Mouse (Mus musculus) limb, embryonic 10.5 days (tissue): ENCODE results near the gene Trp53i11. TPM values are rescaled to one million over a fixed set of nuclear protein-coding genes. Genes with fewer than 3 reads are reported as not detected.

Experiments used
- DNase-seq: peaks from one replicate; pipeline ENCODE4 v3.0.0-alpha.2; 2017; ENCODE audit warnings: low spot score
- H3K27ac ChIP-seq: fragments of 300-500 bp; sonication (generic); 2 replicates; pipeline ENCODE4 v1.5.1; 2016; ENCODE audit warnings: mild to moderate bottlenecking
- H3K27me3 ChIP-seq: fragments of 300-500 bp; sonication (generic); 2 replicates; pipeline ENCODE4 v1.6.1; 2016; ENCODE audit warnings: low read depth, mild to moderate bottlenecking; ENCODE audit not compliant: poor library complexity, severe bottlenecking
- H3K36me3 ChIP-seq: fragments of 300-500 bp; sonication (generic); 2 replicates; pipeline ENCODE4 v1.6.1; 2016; ENCODE audit warnings: mild to moderate bottlenecking, moderate library complexity
- H3K4me1 ChIP-seq: fragments of 300-500 bp; sonication (generic); 2 replicates; pipeline ENCODE4 v1.6.1; 2016
- H3K4me3 ChIP-seq: fragments of 300-500 bp; sonication (generic); 2 replicates; pipeline ENCODE4 v1.5.1; 2016; ENCODE audit warnings: mild to moderate bottlenecking, moderate library complexity
- H3K9me3 ChIP-seq: fragments of 300-500 bp; sonication (generic); replicated peaks from 2 replicates; pipeline ENCODE4 v1.6.1; 2016; ENCODE audit warnings: mild to moderate bottlenecking
- WGBS: fragments of 180-500 bp; shearing (Covaris S2); methylation state at CpG from one replicate; pipeline ENCODE4 v1.1.7; 2016; 5-methylcytosine and 5-hydroxymethylcytosine counted together
- polyA plus RNA-seq: library from polyadenylated mRNA; unstranded; fragments of >200 nt; fragmentation: Nextera tagmentation; extraction: Ambion mirVana; gene quantifications from 2 replicates; pipeline ENCODE4 v1.2.1, GENCODE M21; 2016

Trp53i11 gene
- polyA plus RNA-seq, 1 experiment from 2014 or later = 25.2 TPM

DNA sequence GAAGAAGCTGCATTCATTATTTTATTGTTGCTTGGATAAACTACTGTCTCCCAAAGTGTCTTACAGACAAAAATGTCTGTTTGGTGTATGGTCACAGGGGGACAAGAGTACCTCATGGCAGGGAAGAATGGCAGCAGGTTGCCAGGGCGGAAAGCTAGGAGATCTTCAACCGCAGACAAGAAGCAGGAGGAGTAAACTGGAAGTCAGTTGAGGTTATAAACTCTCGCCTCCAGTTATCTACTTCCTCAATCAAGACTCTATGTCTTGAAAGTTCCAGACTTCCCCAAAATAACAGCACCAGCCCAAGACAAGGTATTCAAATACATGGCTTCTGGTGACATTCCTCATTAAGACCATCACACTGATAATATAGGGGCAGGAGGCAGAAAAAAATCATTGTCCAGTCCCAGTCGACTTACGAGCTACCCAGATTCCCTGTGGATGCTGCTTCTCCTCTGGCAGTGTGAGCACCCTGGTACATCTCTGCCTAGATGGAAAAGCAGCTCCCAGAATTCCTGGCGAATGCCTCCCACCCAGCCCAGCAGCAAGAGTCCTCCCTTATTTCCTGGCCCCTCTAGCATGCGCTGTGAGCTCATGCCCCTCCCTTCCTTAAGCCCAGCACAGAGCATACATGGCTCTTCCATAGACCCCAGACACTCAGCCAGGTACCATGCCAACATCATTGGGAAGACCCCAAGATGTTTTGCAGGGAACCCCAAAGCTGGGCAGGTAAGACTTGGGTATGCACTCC, 25.3 kb upstream of the Trp53i11 start:
- Histone ChIP-seq H3K9me3 (no peaks in the 10 kb centered on the region), H3K27ac (no peak overlapping the region), H3K4me1 (peaks cover 14% of the 10 kb centered on the region), H3K4me3 (no peak overlapping the region), H3K36me3 (no peaks in the 10 kb centered on the region), H3K27me3 (0 out of 2 replicates have a peak, but pooled peaks cover 3% of the 10 kb centered on the region)
- WGBS = 79% methylated on average over 7 of the region's 7 CpGs
- DNase-seq = no peak

DNA sequence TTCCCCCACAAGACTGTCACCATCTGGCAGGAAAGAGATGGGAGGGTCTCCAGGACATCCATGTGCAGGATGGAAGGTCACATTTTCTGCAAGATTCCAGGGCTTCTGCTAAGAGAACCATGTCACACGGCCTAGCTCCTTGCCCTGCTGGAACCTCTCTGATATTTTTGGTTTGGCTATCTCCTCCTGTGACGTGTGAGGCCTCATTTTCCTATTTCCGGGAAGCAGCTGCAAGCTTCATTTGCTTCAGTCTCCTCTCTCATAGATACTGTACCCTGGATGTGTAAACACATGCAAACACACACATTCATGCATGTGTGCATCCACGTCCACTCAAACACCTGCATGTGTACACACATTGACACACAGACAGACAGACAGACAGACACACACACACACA, 24.6 kb upstream of the Trp53i11 start:
- Histone ChIP-seq H3K27me3 (0 out of 2 replicates have a peak, but pooled peaks cover 3% of the 10 kb centered on the region), H3K36me3 (no peaks in the 10 kb centered on the region), H3K27ac (no peak overlapping the region), H3K9me3 (no peaks in the 10 kb centered on the region), H3K4me3 (no peak overlapping the region), H3K4me1 (peaks cover 14% of the 10 kb centered on the region)
- 78% methylated on average over 4 of the region's 4 CpGs for WGBS
- DNase-seq = no peak

DNA sequence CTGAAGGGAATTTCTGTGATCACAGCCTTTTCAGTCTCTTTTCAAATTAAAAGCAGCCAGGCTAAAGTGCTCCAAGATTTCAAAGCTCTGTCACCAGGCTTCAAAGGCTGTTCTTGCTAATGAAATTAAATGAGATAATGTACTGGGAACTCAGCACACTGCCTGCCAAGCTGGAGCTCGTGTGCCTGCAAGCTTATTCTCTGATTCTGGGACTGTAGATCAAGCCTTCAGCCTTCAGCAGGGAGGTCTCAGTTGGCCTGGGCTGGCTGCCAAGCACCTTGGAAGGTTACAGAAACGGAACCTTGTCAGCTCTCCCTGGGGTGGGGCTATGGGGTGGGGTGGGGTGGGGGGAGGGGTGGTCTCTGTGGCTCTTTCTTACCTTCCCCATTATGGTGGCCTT, 24.0 kb upstream of the Trp53i11 start:
- no peaks in the 10 kb centered on the region for H3K9me3 ChIP-seq
- H3K27ac ChIP-seq = no peak overlapping the region
- H3K27me3 ChIP-seq = 0 out of 2 replicates have a peak, but pooled peaks cover 3% of the 10 kb centered on the region
- peaks cover 14% of the 10 kb centered on the region for H3K4me1 ChIP-seq
- H3K36me3 ChIP-seq = no peaks in the 10 kb centered on the region
- WGBS = 27% methylated on average over 2 of the region's 2 CpGs
- DNase-seq = no peak
- H3K4me3 ChIP-seq = no peak overlapping the region

DNA sequence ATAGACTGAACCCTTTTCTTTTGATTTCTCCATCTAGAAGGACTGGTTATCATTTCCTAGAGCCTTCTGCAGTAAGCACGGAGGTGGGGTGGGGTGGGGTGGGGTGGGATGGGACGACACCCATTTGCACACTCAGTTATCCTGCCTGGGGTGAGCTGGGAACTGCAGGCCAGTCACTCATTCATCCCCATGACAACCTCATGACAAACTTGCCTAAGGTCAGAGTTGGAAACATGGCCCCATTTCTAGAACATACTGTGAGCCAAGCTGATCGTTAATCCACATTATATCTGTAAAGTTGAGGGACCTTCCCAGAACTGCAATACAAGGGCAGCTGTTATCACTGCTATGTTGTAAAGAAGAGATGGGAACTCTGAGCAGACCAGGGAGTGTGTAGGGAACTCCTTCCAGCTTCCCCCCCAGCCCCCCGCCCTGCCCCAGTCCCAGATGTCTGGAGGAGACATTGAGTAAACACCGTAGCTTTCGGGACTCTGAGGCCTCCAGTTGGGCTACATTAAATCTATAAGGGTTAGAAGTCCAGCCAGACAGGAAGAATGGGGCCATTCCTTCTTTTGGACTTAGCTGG, 23.5 kb upstream of the Trp53i11 start:
- Histone ChIP-seq H3K4me3 (no peak overlapping the region), H3K27me3 (0 out of 2 replicates have a peak, but pooled peaks cover 3% of the 10 kb centered on the region), H3K9me3 (no peaks in the 10 kb centered on the region), H3K4me1 (peaks cover 14% of the 10 kb centered on the region), H3K27ac (no peak overlapping the region), H3K36me3 (no peaks in the 10 kb centered on the region)
- 79% methylated on average over 6 of the region's 6 CpGs for WGBS
- DNase-seq = no peak

DNA sequence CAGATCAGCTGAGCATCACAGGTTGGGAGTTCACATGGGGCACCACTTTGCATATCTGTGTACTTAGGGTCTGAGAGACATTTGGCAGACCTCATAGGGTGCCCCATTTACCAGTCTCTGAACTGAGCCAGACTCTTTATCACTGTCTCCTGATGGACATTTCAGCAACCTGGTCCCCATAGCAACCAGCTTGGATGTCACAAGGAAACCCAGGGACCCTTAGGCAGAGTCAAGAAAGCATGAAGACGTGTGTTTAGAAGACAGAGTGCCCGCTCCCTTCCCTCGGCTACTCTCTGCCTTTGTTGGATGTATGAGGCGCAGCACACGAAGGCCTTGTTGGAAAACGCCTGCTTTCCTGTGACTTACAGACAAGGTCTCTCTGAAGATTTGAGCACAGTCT, 21.1 kb upstream of the Trp53i11 start:
- H3K36me3 ChIP-seq = no peaks in the 10 kb centered on the region
- 88% methylated on average over 6 of the region's 6 CpGs for WGBS
- H3K27ac ChIP-seq = no peak overlapping the region

DNA sequence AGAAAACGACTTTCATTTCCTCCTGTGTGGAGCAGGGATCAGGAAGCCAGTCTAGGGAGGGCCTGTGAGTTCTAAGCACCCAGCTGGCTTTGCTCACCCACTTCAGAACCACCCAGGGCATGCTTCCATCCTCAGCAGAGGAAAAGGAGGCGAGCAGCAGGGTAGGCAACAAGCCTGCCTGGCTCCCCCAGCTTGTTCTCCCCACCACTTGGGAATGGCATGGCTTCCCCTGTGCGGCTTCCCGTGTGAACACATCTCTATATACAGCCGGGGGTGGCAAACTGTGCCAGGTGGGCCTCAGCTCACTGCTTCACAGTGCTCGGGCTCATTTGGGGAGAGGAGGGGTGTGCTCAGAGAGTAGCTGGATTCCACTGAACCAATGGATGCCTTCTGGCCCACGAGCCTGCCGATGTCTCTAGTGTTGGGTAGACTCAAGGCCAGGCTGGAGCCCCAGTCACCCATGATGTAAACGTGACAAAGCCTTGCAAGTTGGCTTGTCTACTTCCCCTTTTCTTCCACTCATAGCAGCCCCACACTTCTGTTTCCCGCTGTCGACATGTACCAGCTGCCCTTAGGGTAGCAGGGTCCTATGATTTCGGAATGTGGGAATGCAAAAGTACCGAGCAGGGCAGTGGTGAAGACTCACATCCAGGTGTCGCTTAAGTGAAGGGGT, 20.5 kb upstream of the Trp53i11 start:
- WGBS = 81% methylated on average over 14 of the region's 14 CpGs
- H3K9me3 ChIP-seq = no peaks in the 10 kb centered on the region
- no peaks in the 10 kb centered on the region for H3K36me3 ChIP-seq
- H3K4me3 ChIP-seq = no peak overlapping the region
- H3K27ac ChIP-seq = no peak overlapping the region
- peaks cover 19% of the 10 kb centered on the region for H3K27me3 ChIP-seq
- H3K4me1 ChIP-seq = peaks cover 14% of the 10 kb centered on the region
- no peak for DNase-seq

More for the DNA sequence above, 21.1 kb upstream of the Trp53i11 start:
- H3K9me3 ChIP-seq = no peaks in the 10 kb centered on the region
- peaks cover 13% of the 10 kb centered on the region for H3K27me3 ChIP-seq
- peaks cover 14% of the 10 kb centered on the region for H3K4me1 ChIP-seq
- DNase-seq = no peak
- H3K4me3 ChIP-seq = no peak overlapping the region

DNA sequence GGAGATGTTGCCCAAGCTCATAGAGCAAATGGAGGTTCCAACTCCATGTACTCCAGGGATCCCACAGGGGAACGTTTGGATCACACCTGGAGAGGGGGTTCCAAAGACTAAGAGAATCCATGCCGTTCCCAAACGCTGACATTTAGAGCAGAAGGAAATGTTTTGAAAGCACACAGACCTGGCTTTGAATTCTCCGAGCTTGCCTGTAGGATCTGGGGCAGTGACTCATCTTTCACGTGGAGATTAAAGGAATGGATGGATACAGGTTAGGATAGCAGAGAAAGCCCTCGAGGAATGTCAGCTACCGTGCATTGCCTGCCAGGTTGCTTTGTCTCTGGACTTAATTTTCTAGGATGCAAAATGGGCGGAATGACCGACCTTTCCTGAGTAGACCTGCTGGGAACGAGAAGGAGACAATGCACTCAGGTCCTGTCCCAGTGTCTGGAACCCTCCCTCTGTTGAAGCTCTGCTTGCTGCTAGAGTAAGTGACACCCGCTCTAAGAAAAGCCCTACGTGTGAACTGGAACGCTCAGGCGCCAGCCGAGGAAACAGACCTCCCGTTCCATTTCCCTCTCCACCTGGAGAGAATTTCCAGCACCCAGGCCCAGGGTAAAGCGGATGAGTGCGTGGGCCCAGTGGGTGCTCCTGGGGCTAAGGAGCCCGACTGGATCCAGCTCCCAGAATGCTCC, 17.0 kb upstream of the Trp53i11 start:
- H3K27ac ChIP-seq = no peak overlapping the region
- H3K36me3 ChIP-seq = no peaks in the 10 kb centered on the region
- no peak for DNase-seq
- H3K27me3 ChIP-seq = peaks cover 34% of the 10 kb centered on the region
- H3K4me3 ChIP-seq = no peak overlapping the region
- H3K9me3 ChIP-seq = no peaks in the 10 kb centered on the region
- 67% methylated on average over 19 of the region's 19 CpGs for WGBS
- peaks cover 21% of the 10 kb centered on the region for H3K4me1 ChIP-seq

DNA sequence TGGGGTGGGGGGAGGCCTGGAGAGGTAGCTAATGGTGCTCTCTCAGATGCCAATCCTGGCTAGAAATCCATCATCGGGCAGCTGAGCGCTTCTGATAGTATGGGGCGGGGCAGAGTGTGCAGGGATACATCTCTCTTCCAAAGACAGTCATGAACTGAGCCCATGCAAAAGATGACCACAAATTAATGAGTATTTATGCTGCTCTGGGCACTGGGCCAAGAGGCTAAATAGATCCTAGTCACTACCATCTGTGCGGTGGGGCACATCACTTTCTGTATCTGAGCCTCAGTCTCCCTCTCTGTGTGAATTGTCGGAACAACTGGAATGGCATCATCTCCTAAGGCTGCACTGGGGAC, 16.5 kb upstream of the Trp53i11 start:
- Histone ChIP-seq H3K27ac (no peak overlapping the region), H3K9me3 (no peaks in the 10 kb centered on the region), H3K36me3 (no peaks in the 10 kb centered on the region), H3K4me1 (peaks cover 26% of the 10 kb centered on the region), H3K27me3 (peaks cover 39% of the 10 kb centered on the region), H3K4me3 (no peak overlapping the region)
- DNase-seq = no peak
- WGBS = 94% methylated on average over 5 of the region's 5 CpGs

DNA sequence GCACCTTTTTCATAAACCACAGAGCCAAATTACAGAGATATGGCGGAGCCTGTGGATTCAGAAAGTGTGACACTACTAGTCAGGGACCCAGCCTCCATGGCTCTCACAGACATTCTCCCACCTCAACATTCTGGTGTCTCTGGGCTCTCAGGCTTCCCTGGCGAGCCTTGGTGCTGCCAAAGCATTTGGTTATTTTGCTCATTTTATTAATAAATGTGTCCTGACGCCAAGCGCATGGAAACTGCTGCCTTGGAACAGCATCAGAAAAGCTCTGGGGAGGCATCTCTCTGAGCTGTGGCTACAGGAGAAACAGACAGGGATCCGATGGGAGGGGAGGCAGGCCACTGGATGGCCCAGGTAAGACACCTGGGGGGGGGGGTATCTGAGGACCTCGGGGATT, 15.4 kb upstream of the Trp53i11 start:
- WGBS = 84% methylated on average over 6 of the region's 6 CpGs
- DNase-seq = no peak
- peaks cover 50% of the 10 kb centered on the region for H3K27me3 ChIP-seq
- no peak overlapping the region for H3K27ac ChIP-seq
- no peaks in the 10 kb centered on the region for H3K9me3 ChIP-seq
- H3K4me1 ChIP-seq = peaks cover 32% of the 10 kb centered on the region
- no peak overlapping the region for H3K4me3 ChIP-seq
- H3K36me3 ChIP-seq = no peaks in the 10 kb centered on the region

DNA sequence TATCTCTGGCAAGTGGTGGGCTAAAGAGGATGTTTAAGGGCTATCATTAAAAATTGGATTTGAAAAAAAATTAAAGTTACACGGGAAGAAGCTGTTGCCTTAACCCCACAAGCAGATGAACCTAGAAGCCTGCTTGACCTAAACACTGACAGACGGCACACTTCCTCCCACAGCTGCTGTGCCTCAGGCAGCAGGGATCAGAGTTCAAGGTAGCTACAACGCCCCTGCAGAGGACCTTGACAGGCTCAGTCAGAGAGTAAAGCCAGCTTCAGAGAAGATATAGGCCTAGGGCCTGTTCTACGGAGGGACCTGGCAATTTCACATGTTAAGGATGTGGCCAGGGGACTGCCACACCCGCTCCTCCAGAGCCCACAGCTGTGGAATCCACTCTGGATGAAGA, 14.9 kb upstream of the Trp53i11 start:
- H3K27me3 ChIP-seq = peaks cover 55% of the 10 kb centered on the region
- H3K36me3 ChIP-seq = no peaks in the 10 kb centered on the region
- H3K4me1 ChIP-seq = peaks cover 38% of the 10 kb centered on the region
- no peak overlapping the region for H3K27ac ChIP-seq
- DNase-seq = no peak
- H3K9me3 ChIP-seq = no peaks in the 10 kb centered on the region
- H3K4me3 ChIP-seq = no peak overlapping the region
- WGBS = 49% methylated on average over 5 of the region's 5 CpGs

DNA sequence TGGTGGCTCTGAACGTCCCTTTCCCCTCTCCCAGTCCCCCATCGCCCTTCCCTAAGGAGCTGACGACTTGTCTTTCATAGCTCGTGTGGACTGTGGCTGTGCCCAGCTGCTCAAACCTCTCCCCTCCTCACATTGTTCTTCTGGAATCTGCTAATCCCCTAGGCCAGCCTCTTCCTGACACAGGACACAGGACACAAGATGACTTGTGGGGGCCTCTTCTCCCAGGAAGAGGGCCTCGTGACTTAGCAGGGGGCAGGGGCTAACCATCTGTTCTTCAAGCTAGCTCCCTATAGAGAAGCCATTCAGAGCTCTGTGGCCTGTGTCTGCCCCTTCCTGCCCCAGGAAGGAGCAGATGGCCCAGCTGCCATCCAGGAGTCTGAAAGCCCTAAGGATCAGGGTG, 13.2 kb upstream of the Trp53i11 start:
- Histone ChIP-seq H3K4me1 (peaks cover 42% of the 10 kb centered on the region), H3K9me3 (no peaks in the 10 kb centered on the region), H3K36me3 (no peaks in the 10 kb centered on the region), H3K27ac (peak overlapping the region; percentile 23; the same call in 1 of the 2 replicates), H3K4me3 (no peak overlapping the region), H3K27me3 (peaks cover 72% of the 10 kb centered on the region)
- WGBS = 27% methylated on average over 5 of the region's 5 CpGs
- no peak for DNase-seq

DNA sequence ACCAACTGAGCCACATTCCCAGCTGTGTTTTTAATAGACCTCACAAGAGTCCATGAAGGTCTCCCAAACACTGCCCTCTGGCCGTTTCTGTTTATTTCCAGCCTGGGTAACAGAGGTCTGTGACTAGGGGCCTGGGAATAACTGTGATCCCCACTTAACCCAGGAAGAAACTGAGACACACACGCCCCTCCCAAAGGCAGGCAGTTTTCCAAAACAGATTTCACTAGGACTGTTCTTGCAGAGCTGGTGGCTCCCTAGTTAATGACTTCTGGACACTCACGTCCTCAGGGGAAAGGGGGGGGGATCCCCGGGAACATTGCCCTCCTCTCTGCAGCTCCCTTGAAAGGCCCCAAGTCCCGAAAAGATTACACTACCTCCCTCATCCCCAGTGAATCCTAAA, 12.1 kb upstream of the Trp53i11 start:
- Histone ChIP-seq H3K27ac (peak overlapping the region; percentile 14; the same call in 1 of the 2 replicates), H3K9me3 (no peaks in the 10 kb centered on the region), H3K4me1 (peaks cover 53% of the 10 kb centered on the region), H3K4me3 (no peak overlapping the region), H3K36me3 (no peaks in the 10 kb centered on the region), H3K27me3 (peaks cover 81% of the 10 kb centered on the region)
- no peak for DNase-seq
- 31% methylated on average over 5 of the region's 5 CpGs for WGBS

DNA sequence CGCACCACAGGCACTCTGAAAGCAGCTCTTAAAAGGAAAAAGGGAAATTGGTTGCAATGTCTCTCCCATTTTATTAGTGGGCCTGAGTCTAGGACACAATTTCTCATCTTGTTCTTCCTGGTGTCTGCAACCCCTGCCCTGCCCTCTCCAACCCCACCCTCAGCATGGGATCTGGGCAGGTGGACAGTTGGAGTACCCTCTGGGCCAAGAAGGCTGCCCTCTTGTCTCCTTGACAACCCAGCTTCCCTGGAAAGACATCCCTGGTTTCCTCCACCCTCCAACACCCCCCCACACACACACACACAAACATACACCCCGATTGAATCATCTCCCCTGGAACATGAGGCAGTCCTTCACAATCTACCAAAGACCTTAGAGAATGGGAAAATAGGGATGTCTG, 11.6 kb upstream of the Trp53i11 start:
- Histone ChIP-seq H3K27ac (no peak overlapping the region), H3K4me3 (no peak overlapping the region), H3K9me3 (no peaks in the 10 kb centered on the region), H3K27me3 (peaks cover 81% of the 10 kb centered on the region), H3K36me3 (no peaks in the 10 kb centered on the region), H3K4me1 (peaks cover 58% of the 10 kb centered on the region)
- WGBS = 84% methylated on average over 2 of the region's 2 CpGs
- no peak for DNase-seq
